Mouse (Mus musculus) bone marrow, adult 2 months (tissue): ENCODE measurements around the gene Tnfrsf11a. TPM values are rescaled to one million over a fixed set of nuclear protein-coding genes. Genes with fewer than 3 reads are reported as not detected.
A peak's percentile ranks its signal among the peaks of the same experiment; 100 is the strongest.

Experiments
- H3K27ac ChIP-seq: fragments of 200-500 bp; 2 replicates; pipeline ENCODE4 v1.5.1; 2012; ENCODE audit warnings: low read depth, mild to moderate bottlenecking, control low read depth, inconsistent platforms, low read length; ENCODE audit not compliant: control insufficient read depth, poor library complexity, insufficient read depth
- H3K4me1 ChIP-seq: fragments of 200-500 bp; 2 replicates; pipeline ENCODE4 v1.6.1; 2011; ENCODE audit warnings: low read length; ENCODE audit not compliant: control insufficient read depth, insufficient read depth
- H3K4me3 ChIP-seq: fragments of 200-500 bp; replicated peaks from 2 replicates; pipeline ENCODE3; 2011; ENCODE audit warnings: mild to moderate bottlenecking, low read depth, low read length, control low read depth; ENCODE audit not compliant: control insufficient read depth
- CTCF ChIP-seq: fragments of 200-500 bp; IDR thresholded peaks from 2 replicates; pipeline ENCODE4 v1.5.1; 2011; ENCODE audit warnings: low read length, control low read depth; ENCODE audit not compliant: control insufficient read depth, insufficient read depth
- POLR2A ChIP-seq: fragments of 200-500 bp; IDR thresholded peaks from 2 replicates; pipeline ENCODE4 v1.6.1; 2011; ENCODE audit warnings: low read depth, mild to moderate bottlenecking, control low read depth, low read length, borderline replicate concordance; ENCODE audit not compliant: control insufficient read depth
- WGBS: fragments of 180-500 bp; shearing (Covaris S2); methylation state at CpG from one replicate; pipeline ENCODE4 v1.1.7; 2018; 5-methylcytosine and 5-hydroxymethylcytosine counted together
- polyA plus RNA-seq: library from polyadenylated mRNA; stranded (reverse); fragments of >200 nt; gene quantifications from 2 replicates; pipeline ENCODE4 v1.2.4, GENCODE M21; 2011; ENCODE audit warnings: low replicate concordance; ENCODE audit not compliant: missing spikeins, insufficient read depth, insufficient read length

The Tnfrsf11a gene
- polyA plus RNA-seq = 0.38 and 0.90 TPM in 2 replicates

- peak within 1 kb of the TSS; percentile 45 for H3K4me3 ChIP-seq
- H3K4me1 ChIP-seq = no peaks in the 10 kb centered on the region
- TF ChIP-seq CTCF (peak; percentile 31; the same call in 1 of the 2 replicates), POLR2A (no peak)
- WGBS = 6% methylated on average over 71 of the region's 77 CpGs
- H3K27ac ChIP-seq = no peak within 1 kb of the TSS
Observed at GRCm38 (mm10) chr1:105780457-105781364, at the start of gene Tnfrsf11a. Gene Tnfrsf11a (plus strand): TSS chr1:105780718.

- 87% methylated on average over 3 of the region's 3 CpGs for WGBS
- H3K4me1 ChIP-seq = no peaks in the 10 kb centered on the region
- H3K4me3 ChIP-seq = no peak overlapping the region
- TF ChIP-seq POLR2A (no peak), CTCF (no peak)
- no peak overlapping the region for H3K27ac ChIP-seq
Observed at GRCm38 (mm10) chr1:105735318-105735717, 45.2 kb upstream of the Tnfrsf11a start.

- Histone ChIP-seq H3K27ac (no peak overlapping the region), H3K4me1 (no peaks in the 10 kb centered on the region), H3K4me3 (no peak overlapping the region)
- no peak for TF ChIP-seq POLR2A
- TF ChIP-seq CTCF = no peak
- WGBS = 91% methylated on average over 6 of the region's 6 CpGs
Observed at GRCm38 (mm10) chr1:105738334-105738733, 42.2 kb upstream of the Tnfrsf11a start.

- Histone ChIP-seq H3K4me1 (no peaks in the 10 kb centered on the region), H3K4me3 (no peak overlapping the region), H3K27ac (no peak overlapping the region)
- TF ChIP-seq CTCF (no peak), POLR2A (no peak)
Observed at GRCm38 (mm10) chr1:105739493-105739892, 41.0 kb upstream of the Tnfrsf11a start.

GRCm38 (mm10) chr1:105742481-105742880 lies 38.0 kb upstream of the Tnfrsf11a start:
- Histone ChIP-seq H3K27ac (no peak overlapping the region), H3K4me3 (no peak overlapping the region), H3K4me1 (no peaks in the 10 kb centered on the region)
- whole genome bisulfite sequencing = 90% methylated on average over 1 of the region's 1 CpGs
- TF ChIP-seq CTCF = no peak
- no peak for TF ChIP-seq POLR2A

GRCm38 (mm10) chr1:105746444-105746843 lies 34.1 kb upstream of the Tnfrsf11a start:
- Histone ChIP-seq H3K27ac (no peak overlapping the region), H3K4me1 (no peaks in the 10 kb centered on the region)

GRCm38 (mm10) chr1:105746858-105747596 lies 33.5 kb upstream of the Tnfrsf11a start:
- no peaks in the 10 kb centered on the region for H3K4me1 ChIP-seq
- no peak overlapping the region for H3K4me3 ChIP-seq
- 77% methylated on average over 5 of the region's 5 CpGs for WGBS
- TF ChIP-seq POLR2A (no peak), CTCF (no peak)
- H3K27ac ChIP-seq = no peak overlapping the region

More at GRCm38 (mm10) chr1:105746444-105746843, 34.1 kb upstream of the Tnfrsf11a start:
- H3K4me3 ChIP-seq = no peak overlapping the region
- TF ChIP-seq CTCF (no peak), POLR2A (no peak)
- 33% methylated on average over 1 of the region's 1 CpGs for WGBS

GRCm38 (mm10) chr1:105748091-105748799 lies 32.3 kb upstream of the Tnfrsf11a start:
- no peak overlapping the region for H3K27ac ChIP-seq
- 89% methylated on average over 4 of the region's 4 CpGs for WGBS
- no peaks in the 10 kb centered on the region for H3K4me1 ChIP-seq
- TF ChIP-seq CTCF (no peak), POLR2A (no peak)
- H3K4me3 ChIP-seq = no peak overlapping the region
